Mouse (Mus musculus): ENCODE measurements around the gene Tmem59.

Tmem59 gene

DNA sequence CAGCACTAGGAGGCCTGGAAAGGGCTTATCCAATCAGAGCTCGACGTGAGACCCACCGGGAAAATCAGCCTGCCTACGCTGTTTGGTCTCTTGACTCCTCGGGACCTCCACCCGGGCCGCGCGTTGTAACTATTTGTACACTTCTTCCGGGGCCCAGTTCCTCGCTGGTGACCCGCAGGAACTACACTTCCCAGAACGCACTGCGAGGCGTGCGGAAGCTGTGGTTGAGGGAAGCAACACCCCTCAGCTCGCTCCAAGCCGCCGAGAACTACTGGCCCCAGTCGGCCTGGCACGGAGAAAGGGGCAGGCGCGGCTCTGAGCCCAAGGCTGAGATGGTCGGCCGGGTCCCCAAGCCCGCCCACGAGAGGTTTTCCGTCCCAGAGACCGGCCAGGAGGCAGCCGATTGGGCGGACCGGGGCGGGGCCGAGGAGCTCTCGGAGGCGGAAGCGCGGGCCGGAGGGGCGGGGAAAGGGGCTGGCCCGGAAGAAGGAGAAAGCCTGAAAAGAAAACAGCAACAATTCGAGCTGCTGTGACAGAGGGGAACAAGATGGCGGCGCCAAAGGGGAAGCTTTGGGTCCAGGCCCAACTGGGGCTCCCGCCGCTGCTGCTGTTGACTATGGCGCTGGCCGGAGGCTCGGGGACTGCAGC is at the start of gene Tmem59:
Gene Tmem59, plus strand, starts transcription at position 218 of the 648 bp plus-strand sequence.
- DNase-seq (ENCODE audit: low read depth): peak; percentile 96

GRCm38 (mm10) chr4:107129373-107129772 is 48.8 kb upstream of the Tmem59 start:
- no peak for DNase-seq (ENCODE audit: low read depth)

GRCm38 (mm10) chr4:107130534-107130933 is 47.7 kb upstream of the Tmem59 start:
- DNase-seq (ENCODE audit: low read depth): no peak

- DNase-seq (ENCODE audit: low read depth): no peak
Measured at GRCm38 (mm10) chr4:107134891-107135290, 43.3 kb upstream of the Tmem59 start.

DNA sequence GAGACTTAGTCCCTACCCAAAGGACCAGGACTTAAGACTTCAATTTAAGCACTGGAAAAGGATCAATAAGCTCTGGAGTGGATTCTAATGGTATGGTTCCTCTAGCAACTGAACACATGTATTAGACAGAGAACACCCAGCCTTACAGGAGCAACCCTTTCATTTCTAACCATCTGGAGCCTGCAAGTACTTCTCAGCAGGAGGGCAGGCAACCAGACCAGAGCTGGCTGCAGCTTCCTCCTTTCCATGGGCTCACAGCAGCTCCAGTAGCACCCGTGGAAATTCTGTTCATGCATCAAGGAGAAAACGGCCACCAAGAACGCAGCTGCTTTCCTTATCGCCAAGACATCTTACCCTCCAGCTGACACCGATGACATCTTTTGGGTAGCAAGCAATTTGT is 42.5 kb upstream of the Tmem59 start:
- DNase-seq (ENCODE audit: low read depth): no peak

- no peak for DNase-seq (ENCODE audit: low read depth)
Measured at GRCm38 (mm10) chr4:107136531-107136930, 41.7 kb upstream of the Tmem59 start.

- no peak for DNase-seq (ENCODE audit: low read depth)
Measured at GRCm38 (mm10) chr4:107138948-107139835, 39.0 kb upstream of the Tmem59 start.

DNA sequence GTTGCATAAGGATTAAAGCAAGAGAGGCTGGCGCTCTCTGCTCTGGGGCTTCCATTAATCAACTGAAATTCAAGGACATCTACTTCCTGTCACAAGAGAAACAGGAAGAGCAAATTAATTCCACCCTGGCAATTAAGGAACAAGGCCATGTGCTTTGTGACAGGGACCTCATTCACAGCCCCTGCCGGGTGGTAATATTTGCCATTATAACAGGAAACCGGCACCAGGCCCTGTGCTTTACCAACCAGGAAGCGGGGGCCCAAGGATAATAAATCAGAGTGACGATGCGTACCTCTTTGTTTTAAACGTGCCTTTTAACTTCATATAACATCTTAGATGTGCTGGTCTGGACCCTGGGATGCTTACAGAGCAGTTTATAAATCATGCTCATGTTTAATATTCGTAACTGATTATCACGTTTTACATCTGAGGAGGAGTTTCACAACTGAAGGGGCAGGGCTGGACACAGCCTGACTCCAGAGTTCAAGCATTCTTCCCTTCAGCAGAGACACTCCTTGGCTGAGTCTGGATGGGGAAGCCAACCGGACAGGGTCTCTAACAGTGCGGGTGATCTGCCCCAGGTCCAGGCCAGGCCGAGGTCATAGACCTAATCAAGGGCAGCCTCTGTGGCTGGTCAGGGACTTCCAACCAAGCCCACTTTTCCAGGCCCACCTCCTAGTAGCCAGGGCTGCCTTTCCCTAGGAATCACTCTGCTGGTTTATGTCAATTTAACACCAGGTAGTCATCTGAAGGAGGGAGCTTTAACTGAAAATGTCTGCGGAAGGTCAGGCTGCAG is 38.2 kb upstream of the Tmem59 start:
- DNase-seq (ENCODE audit: low read depth): no peak

- no peak for DNase-seq (ENCODE audit: low read depth)
Measured at GRCm38 (mm10) chr4:107143511-107143910, 34.7 kb upstream of the Tmem59 start.

DNA sequence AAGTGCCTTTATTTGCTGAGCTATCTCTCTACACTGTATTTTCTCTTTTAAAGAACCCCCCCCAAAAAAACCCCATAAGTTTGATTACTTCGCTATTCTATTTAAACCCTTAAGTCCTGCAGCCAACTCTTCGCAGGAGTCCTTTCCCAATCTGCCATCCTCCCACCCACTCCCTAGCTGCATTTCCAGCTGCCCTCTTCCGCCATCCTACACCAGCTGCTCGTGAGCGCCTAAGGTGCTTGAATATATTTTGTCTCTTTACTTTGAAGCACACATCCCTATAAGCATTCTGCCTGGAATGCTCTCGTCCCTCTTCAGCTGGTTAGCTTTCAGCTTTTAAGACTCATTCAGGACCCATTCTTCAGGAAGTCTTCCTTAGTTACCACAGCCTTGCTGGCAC is 27.2 kb upstream of the Tmem59 start:
- no peak for DNase-seq (ENCODE audit: low read depth)

DNA sequence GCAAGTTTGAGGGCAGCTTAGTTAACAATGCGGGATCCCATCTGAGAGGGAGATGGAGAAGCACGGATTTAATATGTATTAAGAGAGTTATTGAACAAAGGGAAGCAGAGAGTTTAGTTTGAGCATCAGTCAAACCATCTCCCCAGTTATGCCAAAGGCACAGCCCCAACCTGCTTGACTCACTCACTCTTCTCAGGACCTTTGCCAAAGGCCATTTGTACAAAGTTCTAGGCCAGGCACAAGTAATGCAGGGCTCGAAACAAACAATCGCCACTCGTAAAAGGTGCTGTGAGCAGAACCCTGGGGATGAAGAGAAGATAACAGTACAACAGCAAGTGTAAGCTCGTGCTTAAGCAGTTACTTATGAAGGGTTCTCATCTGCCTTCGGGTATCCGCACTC is 25.6 kb upstream of the Tmem59 start:
- DNase-seq (ENCODE audit: low read depth): no peak

DNA sequence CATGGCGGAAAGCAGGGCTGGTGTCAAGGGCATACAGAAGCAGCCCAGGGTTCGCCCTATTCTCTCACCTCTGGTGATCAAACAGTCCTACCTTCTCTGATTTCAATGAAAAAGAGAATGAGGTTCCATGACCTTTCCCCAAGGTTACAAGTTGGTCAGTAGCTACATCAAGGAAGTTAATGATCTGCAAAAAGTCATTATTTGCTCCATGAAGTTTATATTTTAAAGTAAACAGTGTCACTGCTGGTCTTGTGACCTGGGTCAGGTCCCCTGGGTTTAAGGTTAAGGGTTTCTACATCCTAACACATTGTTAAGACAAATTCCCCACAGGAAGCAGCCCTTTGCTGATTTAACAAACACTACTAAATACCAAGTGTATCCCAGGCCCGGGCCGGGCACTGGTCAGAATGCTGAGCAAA is 21.2 kb upstream of the Tmem59 start:
- no peak for DNase-seq (ENCODE audit: low read depth)

- no peak for DNase-seq (ENCODE audit: low read depth)
Measured at GRCm38 (mm10) chr4:107159166-107159773, 18.9 kb upstream of the Tmem59 start.

GRCm38 (mm10) chr4:107160181-107160580 is 18.0 kb upstream of the Tmem59 start:
- DNase-seq (ENCODE audit: low read depth): no peak

DNA sequence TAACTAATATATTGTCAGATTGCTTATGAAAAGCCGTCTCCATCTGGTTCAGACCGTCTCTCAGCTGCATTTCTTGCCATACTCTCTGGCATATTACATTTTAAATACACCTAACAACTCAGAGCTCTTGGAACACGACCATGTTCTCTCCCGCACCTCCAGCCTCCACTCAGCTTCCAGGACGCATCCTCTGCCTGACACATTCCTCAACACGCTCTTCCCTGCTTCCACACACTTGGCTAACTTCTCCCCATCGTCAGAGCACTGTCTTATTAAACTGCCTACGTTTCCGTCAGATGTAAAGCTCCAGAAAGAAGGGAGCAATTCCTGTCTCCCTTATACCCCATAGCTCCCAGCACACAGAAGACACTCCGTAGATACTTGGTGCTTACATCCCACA is 14.9 kb upstream of the Tmem59 start:
- no peak for DNase-seq (ENCODE audit: low read depth)

GRCm38 (mm10) chr4:107163756-107164587 is 14.2 kb upstream of the Tmem59 start:
- DNase-seq (ENCODE audit: low read depth): no peak

- no peak for DNase-seq (ENCODE audit: low read depth)
Measured at GRCm38 (mm10) chr4:107166700-107167099, 11.5 kb upstream of the Tmem59 start.

- no peak for DNase-seq (ENCODE audit: low read depth)
Measured at GRCm38 (mm10) chr4:107167798-107168197, 10.4 kb upstream of the Tmem59 start.

DNA sequence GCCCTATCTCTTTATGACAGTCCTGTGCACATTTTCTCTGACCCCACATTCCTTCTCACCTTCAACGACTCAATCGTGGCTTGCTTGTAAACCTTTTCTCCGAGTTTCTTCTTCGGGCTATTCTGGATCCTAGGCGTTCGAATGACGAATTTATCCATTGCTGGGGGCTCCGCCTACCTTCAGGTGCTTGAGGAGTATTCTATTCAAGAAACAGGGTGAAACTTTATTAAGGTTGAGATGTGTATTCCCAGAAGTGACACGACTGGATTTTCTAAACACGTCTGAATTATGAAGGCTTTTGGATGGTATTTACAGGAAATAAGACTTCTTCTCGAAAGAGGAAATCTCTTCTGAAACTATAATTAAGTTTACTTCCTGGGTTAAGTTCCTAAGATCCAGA is 693 bp upstream of the Tmem59 start:
- no peak for DNase-seq (ENCODE audit: low read depth)

- no peak for DNase-seq (ENCODE audit: low read depth)
Measured at GRCm38 (mm10) chr4:107178830-107179490, 761 bp downstream of the Tmem59 start, which contains the start of gene Tceanc2. TSS of gene Tceanc2 (minus strand) at chr4:107179116.

DNA sequence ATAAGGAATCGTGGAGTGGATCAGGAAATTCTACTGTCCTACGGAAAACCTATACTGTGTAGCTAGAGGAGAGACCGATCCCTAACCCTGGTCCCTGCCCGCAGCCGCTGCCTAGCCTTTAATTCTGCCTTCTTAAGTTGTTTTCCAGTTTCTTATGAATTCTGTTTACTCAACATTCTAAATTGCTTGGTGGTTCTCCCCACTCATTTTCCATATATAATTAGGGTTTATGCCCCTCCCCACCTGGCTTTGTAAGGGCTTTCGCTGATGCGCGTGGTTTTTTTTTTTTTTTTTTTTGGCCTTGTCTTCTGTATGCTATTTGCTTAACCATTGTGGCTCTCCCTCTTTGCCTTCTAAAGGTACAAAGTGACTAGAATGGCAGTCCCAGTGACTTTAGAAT is 1.4 kb downstream of the Tmem59 start:
- DNase-seq (ENCODE audit: low read depth): no peak
